Mouse (Mus musculus): ENCODE data around the gene Lta.

- TF ChIP-seq POLR2A (IDR thresholded peaks at IDR 0.05; ENCODE audit: extremely low read depth, insufficient read depth, low read length) (no peak), CTCF (IDR thresholded peaks at IDR 0.05; ENCODE audit: low read depth, low read length) (no peak)
Observed at GRCm38 (mm10) chr17:35233114-35233980, 28.2 kb upstream of the Lta start, which contains the start of gene Atp6v1g2.

All from liver, adult 2 months (tissue).